Mouse (Mus musculus) neural tube, embryonic 12.5 days (tissue): Measurements from ENCODE around the gene Ascc1. TPM values are rescaled to one million over a fixed set of nuclear protein-coding genes. Genes with fewer than 3 reads are reported as not detected.

Experiments
- ATAC-seq: fragments of 200-750 bp; cut with Nextera tagmentation; 2 replicates; pipeline ENCODE4 v1.8.0; 2017; ENCODE audit warnings: low read depth, mild to moderate bottlenecking, moderate TSS enrichment, moderate library complexity; ENCODE audit not compliant: low FRiP score
- H3K27ac ChIP-seq: fragments of 300-500 bp; sonication (generic); 2 replicates; pipeline ENCODE4 v1.5.1; 2016
- H3K27me3 ChIP-seq: fragments of 300-500 bp; sonication (generic); replicated peaks from 2 replicates; pipeline ENCODE4 v1.6.1; 2016; ENCODE audit warnings: mild to moderate bottlenecking
- H3K36me3 ChIP-seq: fragments of 300-500 bp; sonication (generic); 2 replicates; pipeline ENCODE4 v1.6.1; 2016; ENCODE audit warnings: mild to moderate bottlenecking
- H3K4me1 ChIP-seq: fragments of 300-500 bp; sonication (generic); 2 replicates; pipeline ENCODE4 v1.6.1; 2016
- H3K4me2 ChIP-seq: fragments of 300-500 bp; sonication (generic); replicated peaks from 2 replicates; pipeline ENCODE4 v1.6.1; 2016; ENCODE audit warnings: mild to moderate bottlenecking
- H3K4me3 ChIP-seq: fragments of 300-500 bp; sonication (generic); 2 replicates; pipeline ENCODE4 v1.5.1; 2016
- H3K9ac ChIP-seq: fragments of 300-500 bp; sonication (generic); 2 replicates; pipeline ENCODE4 v1.6.1; 2016; ENCODE audit warnings: mild to moderate bottlenecking
- H3K9me3 ChIP-seq: fragments of 300-500 bp; sonication (generic); 2 replicates; pipeline ENCODE4 v1.6.1; 2016; ENCODE audit warnings: mild to moderate bottlenecking
- WGBS: fragments of 180-500 bp; shearing (Covaris S2); methylation state at CpG from one replicate; pipeline ENCODE4 v1.1.7; 2016; 5-methylcytosine and 5-hydroxymethylcytosine counted together
- polyA plus RNA-seq: library from polyadenylated mRNA; unstranded; fragments of >200 nt; fragmentation: Nextera tagmentation; extraction: Ambion mirVana; gene quantifications from 2 replicates; pipeline ENCODE4 v1.2.1, GENCODE M21; 2016

Ascc1 gene
- 36.8 and 37.0 TPM in 2 replicates for polyA plus RNA-seq

DNA sequence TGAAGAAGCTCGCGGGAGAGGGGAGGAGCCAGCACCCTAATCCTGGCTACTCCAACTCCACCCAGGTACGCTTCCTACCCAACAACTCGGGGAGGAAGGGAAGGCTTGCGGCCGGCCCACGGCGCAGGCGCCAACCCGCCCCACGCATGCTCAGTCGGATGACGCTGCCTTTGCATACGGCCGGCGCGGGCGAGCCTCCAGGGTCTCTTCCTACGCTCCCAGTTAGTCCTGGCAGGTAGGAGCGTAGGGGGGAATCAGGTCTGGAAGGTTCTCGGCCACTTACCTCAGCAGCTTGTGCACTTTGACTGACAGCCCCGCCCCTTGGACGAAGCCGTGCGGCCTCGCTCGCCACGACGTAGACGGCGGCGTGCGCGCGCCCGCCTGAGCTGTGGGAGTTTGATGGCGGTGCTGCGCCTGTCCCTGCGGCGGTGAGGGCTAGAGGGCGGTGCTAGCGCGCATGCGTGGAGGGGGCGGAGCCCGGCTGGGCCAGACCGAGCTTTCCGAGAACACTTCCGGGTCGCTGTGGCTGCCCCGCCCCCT is at the start of gene Ascc1, which contains the start of gene Anapc16:
Ascc1 (plus strand) TSS at position 133 of the 540 bp plus-strand sequence.
Anapc16 (minus strand) TSS at position 463 of the 540 bp plus-strand sequence.
- 0% methylated on average over 51 of the region's 51 CpGs for WGBS

DNA sequence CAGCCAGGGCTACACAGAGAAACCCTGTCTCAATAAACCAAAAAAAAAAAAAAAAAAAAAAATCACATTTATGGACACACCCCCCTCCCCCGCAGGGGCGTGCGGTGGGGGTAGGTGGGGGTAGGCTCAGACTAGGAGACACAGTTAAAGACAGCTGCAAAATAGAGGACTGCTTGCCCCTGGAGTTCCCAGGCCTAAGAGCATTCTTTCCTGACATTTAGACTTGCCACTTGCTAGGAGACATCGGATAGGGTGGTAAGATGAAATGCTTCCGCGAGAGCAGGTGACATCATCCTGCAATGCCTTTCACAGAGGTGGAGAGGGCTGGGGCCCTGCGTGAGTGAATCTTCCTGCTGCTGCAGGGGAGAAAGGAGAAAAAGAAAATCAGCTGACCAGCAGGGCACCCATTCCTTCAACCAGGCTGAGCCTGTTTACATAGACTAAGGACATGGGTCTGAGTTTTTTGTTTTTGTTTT is 49.0 kb upstream of the Ascc1 start:
- H3K36me3 ChIP-seq = peaks cover 3% of the 10 kb centered on the region; the same call in 1 of the 2 replicates
- no peaks in the 10 kb centered on the region for H3K9me3 ChIP-seq
- no peaks in the 10 kb centered on the region for H3K27me3 ChIP-seq
- no peak overlapping the region for H3K27ac ChIP-seq
- no peak overlapping the region for H3K9ac ChIP-seq
- peaks cover 49% of the 10 kb centered on the region for H3K4me1 ChIP-seq
- no peak for ATAC-seq
- 41% methylated on average over 7 of the region's 7 CpGs for WGBS
- no peak overlapping the region for H3K4me2 ChIP-seq
- H3K4me3 ChIP-seq = no peak overlapping the region

More for the DNA sequence above, at the start of gene Ascc1, which contains the start of gene Anapc16:
- peak within 1 kb of the TSS; percentile 87 for H3K27ac ChIP-seq
- H3K4me1 ChIP-seq = peaks cover 17% of the 10 kb centered on the region
- H3K27me3 ChIP-seq = no peaks in the 10 kb centered on the region
- H3K9me3 ChIP-seq = no peaks in the 10 kb centered on the region
- H3K4me3 ChIP-seq = peak within 1 kb of the TSS; percentile 56
- H3K9ac ChIP-seq = peak within 1 kb of the TSS; percentile 71
- peak; percentile 97 for ATAC-seq
- H3K4me2 ChIP-seq = peak within 1 kb of the TSS; percentile 81
- H3K36me3 ChIP-seq = peaks cover 3% of the 10 kb centered on the region; the same call in 1 of the 2 replicates

DNA sequence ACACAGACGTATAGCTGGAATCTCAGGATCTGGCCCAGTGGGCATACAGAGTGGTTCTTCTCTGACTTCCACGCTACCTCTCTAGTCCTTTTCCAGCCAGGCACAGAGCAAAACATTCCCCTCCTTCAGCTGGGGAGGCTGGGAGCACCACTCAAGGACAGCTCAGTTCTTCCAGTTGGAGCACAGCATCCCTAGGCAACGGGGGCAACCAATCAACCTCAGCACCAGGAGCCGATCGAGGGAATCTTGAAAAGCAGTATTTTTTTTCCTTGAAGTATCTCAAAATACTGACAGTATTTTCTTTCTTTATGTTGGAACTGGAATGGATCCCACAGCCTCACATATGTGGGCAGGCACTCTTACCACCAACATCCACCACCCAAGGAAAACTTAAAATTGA is 45.9 kb upstream of the Ascc1 start:
- Histone ChIP-seq H3K9me3 (no peaks in the 10 kb centered on the region), H3K27me3 (no peaks in the 10 kb centered on the region), H3K4me2 (peak overlapping the region; percentile 51; the same call in 1 of the 2 replicates), H3K36me3 (no peaks in the 10 kb centered on the region), H3K27ac (no peak overlapping the region), H3K9ac (no peak overlapping the region), H3K4me3 (no peak overlapping the region), H3K4me1 (peaks cover 31% of the 10 kb centered on the region)
- WGBS = 52% methylated on average over 5 of the region's 5 CpGs
- no peak for ATAC-seq

DNA sequence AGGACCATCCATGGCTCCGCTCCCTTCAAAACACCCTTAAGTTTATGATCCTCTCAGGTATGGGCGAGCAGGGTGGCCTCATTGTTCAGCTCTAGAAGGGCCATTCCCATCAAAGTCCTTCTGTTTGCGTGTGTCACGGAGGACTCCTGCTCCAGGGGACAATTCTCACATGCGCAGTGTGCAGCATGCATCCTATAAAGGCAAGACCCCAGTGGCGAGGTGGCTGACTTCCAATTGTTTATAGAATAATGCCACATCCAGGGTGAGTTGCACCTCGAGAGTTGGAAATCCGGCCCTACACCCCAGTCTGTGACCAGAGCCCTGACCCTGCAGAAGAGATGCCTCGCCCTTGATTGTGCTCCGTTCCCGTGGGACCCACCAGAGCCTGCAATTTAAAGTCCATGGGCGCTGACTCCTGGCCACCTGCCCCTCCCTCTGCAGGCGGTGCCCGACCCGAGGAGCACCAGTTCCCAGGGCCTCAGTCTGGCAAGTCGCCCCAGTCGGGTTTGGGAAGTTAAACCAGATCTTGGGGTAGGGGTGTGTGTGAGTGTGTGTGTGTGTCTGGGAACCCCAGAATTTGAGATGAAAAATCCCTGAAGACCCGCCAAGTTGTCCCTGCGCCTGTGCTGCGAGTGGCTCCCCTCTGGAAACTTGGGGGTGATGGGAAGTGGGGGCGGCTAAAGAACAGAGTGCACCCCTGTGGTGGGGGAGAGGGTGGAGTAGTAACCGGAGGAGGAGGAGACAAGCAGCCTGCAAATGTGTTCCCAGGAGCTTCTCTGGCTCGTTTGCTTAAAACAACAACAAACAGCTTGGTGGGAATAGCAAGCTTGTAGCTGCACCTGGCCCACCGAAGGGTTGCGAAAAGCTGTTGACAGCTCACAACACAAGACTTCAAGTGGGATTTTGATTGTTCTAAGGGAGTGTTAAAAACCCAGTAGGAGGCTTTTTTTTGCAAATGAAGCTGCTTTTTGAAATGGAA is 45.1 kb upstream of the Ascc1 start:
- H3K27ac ChIP-seq = peak overlapping the region; percentile 0; the same call in 1 of the 2 replicates
- peak overlapping the region; percentile 18 for H3K4me3 ChIP-seq
- peak overlapping the region; percentile 51 for H3K4me2 ChIP-seq
- H3K36me3 ChIP-seq = no peaks in the 10 kb centered on the region
- ATAC-seq = peak; percentile 38; the same call in 1 of the 2 replicates
- H3K4me1 ChIP-seq = peaks cover 26% of the 10 kb centered on the region
- WGBS = 8% methylated on average over 25 of the region's 25 CpGs
- no peaks in the 10 kb centered on the region for H3K9me3 ChIP-seq
- H3K27me3 ChIP-seq = no peaks in the 10 kb centered on the region
- H3K9ac ChIP-seq = peak overlapping the region; percentile 34; the same call in 1 of the 2 replicates

DNA sequence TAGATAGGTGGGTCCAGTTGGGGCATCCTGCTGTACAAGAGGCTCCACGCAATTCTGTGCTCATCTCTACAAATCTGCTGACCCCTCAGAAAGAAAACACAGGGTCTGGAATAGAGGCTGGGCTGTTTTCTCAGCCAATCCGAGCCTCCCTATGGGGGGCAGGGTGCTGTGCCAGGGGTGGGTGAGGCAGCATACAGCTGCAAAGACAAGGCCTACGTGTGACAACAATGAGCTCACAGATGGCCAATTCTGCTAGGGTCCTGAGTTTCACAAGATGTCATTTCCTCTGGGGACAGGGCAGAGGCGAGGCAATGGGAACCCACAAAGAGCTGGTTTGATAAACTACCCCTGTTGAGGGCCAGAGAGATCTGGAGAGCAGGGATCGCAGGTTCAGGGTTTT is 44.1 kb upstream of the Ascc1 start:
- H3K27ac ChIP-seq = 0 out of 2 replicates have a peak overlapping the region, but pooled peaks have one; percentile 15
- WGBS = 21% methylated on average over 5 of the region's 5 CpGs
- no peaks in the 10 kb centered on the region for H3K9me3 ChIP-seq
- no peaks in the 10 kb centered on the region for H3K36me3 ChIP-seq
- H3K4me1 ChIP-seq = peaks cover 24% of the 10 kb centered on the region
- H3K4me2 ChIP-seq = peak overlapping the region; percentile 51
- ATAC-seq = peak; percentile 45; the same call in 1 of the 2 replicates
- no peak overlapping the region for H3K4me3 ChIP-seq
- 0 out of 2 replicates have a peak overlapping the region, but pooled peaks have one; percentile 34 for H3K9ac ChIP-seq
- H3K27me3 ChIP-seq = no peaks in the 10 kb centered on the region

DNA sequence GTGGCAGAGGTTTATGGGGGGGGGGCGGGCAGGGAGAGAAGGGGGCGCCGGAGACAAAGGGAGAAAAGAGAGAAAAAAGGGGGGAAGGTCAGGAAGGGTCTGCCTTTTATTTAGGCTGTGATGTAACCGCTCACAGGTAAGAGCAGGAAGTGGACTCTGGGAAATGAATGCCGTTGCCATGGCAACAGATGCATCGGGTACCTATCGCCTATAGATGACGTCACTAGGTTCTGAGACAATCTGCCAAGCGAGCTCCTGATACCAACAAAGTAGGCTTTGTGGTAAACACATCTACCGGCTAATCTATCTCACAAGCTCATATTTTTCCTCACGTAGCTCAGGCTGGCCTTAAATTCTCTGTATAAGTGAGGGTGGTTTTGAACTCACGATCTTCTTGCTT is 43.1 kb upstream of the Ascc1 start:
- Histone ChIP-seq H3K27me3 (no peaks in the 10 kb centered on the region), H3K4me1 (peaks cover 29% of the 10 kb centered on the region), H3K27ac (no peak overlapping the region), H3K9me3 (no peaks in the 10 kb centered on the region), H3K4me3 (no peak overlapping the region), H3K9ac (no peak overlapping the region), H3K4me2 (no peak overlapping the region), H3K36me3 (no peaks in the 10 kb centered on the region)
- WGBS = 78% methylated on average over 12 of the region's 12 CpGs
- ATAC-seq = no peak

DNA sequence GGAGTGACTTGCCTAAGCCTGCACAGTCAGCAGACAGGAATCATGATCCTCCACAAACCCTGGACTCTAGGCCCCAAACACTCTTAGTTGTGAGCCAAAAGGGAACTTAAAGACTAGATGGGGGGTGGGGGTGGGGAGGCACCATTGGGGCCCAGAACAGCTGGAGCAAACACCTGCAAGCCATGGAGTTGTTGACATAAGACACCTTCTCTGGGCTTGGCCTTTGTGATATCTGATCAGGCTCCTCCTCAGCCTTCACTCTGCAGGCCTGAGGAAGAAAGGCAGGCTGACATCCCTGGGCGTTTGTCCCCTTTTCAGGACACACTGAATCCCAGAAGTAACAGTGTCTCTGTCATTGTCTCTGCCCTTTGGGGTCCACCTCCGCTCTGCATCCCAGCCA is 39.0 kb upstream of the Ascc1 start:
- 65% methylated on average over 2 of the region's 2 CpGs for WGBS
- Histone ChIP-seq H3K9ac (no peak overlapping the region), H3K27me3 (no peaks in the 10 kb centered on the region), H3K9me3 (no peaks in the 10 kb centered on the region), H3K36me3 (no peaks in the 10 kb centered on the region), H3K4me2 (no peak overlapping the region), H3K4me1 (peaks cover 24% of the 10 kb centered on the region), H3K4me3 (no peak overlapping the region), H3K27ac (no peak overlapping the region)
- ATAC-seq = no peak

DNA sequence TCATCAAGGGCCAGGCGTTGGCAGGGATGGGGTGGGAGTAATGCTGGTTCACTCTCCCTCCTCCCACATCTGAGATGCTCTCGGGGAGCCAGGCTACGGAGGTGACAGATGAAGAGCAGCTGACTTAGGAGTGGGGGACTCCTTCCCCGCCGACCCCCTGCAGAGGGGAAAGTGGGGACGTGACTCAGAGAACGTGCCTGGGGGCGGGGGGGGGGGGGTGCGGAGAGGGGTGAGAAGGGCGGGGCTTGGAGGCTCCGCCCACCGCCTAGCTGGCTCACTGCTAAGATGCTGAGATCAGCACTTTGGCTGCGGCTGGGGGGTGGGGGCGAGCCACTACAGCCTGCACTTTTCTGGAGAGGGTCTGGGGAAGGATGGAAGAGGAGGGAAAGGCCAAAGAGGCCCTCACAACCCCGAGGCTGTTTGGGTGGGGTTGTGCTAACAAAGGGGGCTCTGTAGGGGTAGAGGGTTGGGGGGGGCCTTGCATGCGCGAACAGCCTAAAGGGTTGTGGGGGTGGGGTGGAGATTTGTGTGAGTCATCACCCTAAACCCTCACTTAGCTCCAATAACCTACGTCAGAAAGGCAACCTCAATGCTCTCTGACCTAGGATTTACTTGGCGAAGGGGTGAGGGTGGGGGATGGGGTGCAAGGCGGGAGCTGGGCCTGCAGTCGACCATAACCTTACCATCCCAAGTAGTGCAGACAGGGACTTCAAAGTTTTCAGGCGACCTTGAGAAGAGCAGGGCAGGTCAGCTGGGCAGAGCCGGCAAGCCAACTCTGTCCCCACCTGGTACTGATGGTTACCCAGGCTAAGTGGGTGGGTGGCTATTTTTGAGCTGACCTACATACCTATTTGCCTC is 37.9 kb upstream of the Ascc1 start:
- H3K9me3 ChIP-seq = no peaks in the 10 kb centered on the region
- ATAC-seq = peak; percentile 77
- H3K27ac ChIP-seq = peak overlapping the region; percentile 59
- no peaks in the 10 kb centered on the region for H3K27me3 ChIP-seq
- WGBS = 5% methylated on average over 21 of the region's 23 CpGs
- no peaks in the 10 kb centered on the region for H3K36me3 ChIP-seq
- peaks cover 21% of the 10 kb centered on the region for H3K4me1 ChIP-seq
- peak overlapping the region; percentile 11; the same call in 1 of the 2 replicates for H3K4me3 ChIP-seq
- peak overlapping the region; percentile 55 for H3K4me2 ChIP-seq
- 0 out of 2 replicates have a peak overlapping the region, but pooled peaks have one; percentile 17 for H3K9ac ChIP-seq

DNA sequence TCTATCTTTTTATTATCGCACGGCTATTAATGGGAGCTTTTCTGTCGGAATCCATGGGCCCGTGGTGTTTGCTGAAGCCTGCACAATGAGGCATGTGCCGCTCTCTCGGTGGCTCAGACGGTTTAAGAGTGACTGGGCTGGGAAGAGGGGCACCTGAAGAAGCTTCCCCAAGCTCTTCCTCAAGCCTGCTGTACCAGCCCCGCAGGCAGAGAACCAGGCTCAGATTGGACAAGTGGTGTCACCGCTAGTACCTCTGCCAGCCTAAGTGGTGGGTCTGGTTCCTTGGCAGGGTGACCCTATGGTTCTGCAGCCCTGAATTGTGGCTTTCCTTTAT is 37.3 kb upstream of the Ascc1 start:
- peaks cover 21% of the 10 kb centered on the region for H3K4me1 ChIP-seq
- H3K9me3 ChIP-seq = no peaks in the 10 kb centered on the region
- H3K4me3 ChIP-seq = no peak overlapping the region
- 27% methylated on average over 9 of the region's 9 CpGs for WGBS
- peak overlapping the region; percentile 59 for H3K27ac ChIP-seq
- H3K27me3 ChIP-seq = no peaks in the 10 kb centered on the region
- 0 out of 2 replicates have a peak overlapping the region, but pooled peaks have one; percentile 17 for H3K9ac ChIP-seq
- no peaks in the 10 kb centered on the region for H3K36me3 ChIP-seq
- 0 out of 2 replicates have a peak, but pooled peaks have one; percentile 3 for ATAC-seq
- H3K4me2 ChIP-seq = peak overlapping the region; percentile 55

DNA sequence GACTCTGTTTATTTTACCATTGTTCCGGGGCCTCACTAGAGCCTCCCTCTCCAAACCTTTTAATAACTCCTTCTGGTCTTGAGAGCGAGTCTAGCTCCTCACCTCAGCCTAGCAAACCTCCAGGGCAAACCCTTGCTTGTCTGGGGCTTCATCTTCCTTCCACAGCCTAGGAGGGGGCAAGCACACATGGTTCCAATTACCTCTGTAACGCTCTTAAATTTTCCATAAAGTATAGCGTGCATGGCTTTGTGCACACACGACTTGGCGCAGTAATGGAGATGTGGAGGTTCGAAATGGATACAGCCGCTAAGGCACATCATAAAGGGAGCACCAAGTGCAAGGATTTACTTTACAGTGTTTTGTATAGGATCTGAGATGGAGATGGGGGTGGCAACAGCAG is 36.8 kb upstream of the Ascc1 start:
- Histone ChIP-seq H3K4me2 (peak overlapping the region; percentile 55; the same call in 1 of the 2 replicates), H3K9me3 (no peaks in the 10 kb centered on the region), H3K27me3 (no peaks in the 10 kb centered on the region; the same call in 1 of the 2 replicates), H3K4me3 (no peak overlapping the region), H3K9ac (no peak overlapping the region), H3K36me3 (no peaks in the 10 kb centered on the region), H3K4me1 (peaks cover 25% of the 10 kb centered on the region), H3K27ac (peak overlapping the region; percentile 59; the same call in 1 of the 2 replicates)
- ATAC-seq = no peak
- WGBS = 57% methylated on average over 8 of the region's 8 CpGs

DNA sequence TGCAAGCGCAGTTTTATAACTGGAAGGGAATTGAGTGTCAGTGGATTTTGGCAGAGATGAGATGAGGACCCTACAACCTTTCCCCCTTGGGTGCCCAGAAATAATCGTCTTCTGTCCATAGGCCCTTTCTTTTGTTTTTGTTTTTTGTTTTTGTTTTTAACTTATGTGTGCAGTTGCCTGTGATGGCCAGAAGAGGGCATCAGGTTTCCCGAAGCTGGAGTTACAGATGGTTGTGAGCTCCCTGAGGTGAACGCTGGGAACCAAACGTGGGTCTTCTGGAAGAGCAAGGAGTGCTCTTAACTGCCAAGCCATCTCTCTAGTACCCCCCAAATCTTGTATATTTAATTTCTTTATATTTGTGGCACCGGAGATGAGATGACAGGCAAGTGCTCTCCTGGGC is 35.9 kb upstream of the Ascc1 start:
- Histone ChIP-seq H3K4me3 (no peak overlapping the region), H3K4me2 (no peak overlapping the region), H3K9me3 (no peaks in the 10 kb centered on the region), H3K4me1 (peaks cover 28% of the 10 kb centered on the region), H3K27ac (no peak overlapping the region), H3K27me3 (no peaks in the 10 kb centered on the region; the same call in 1 of the 2 replicates), H3K36me3 (no peaks in the 10 kb centered on the region), H3K9ac (no peak overlapping the region)
- no peak for ATAC-seq
- WGBS = 91% methylated on average over 6 of the region's 6 CpGs
